Mouse (Mus musculus) cortical plate, adult 2 months (tissue): ENCODE results near the gene Tmem132b.

Experiments used
- CTCF ChIP-seq: fragments of 200-500 bp; IDR thresholded peaks from 2 replicates; pipeline ENCODE4 v1.5.1; 2011; ENCODE audit warnings: mild to moderate bottlenecking, control low read depth, low read length; ENCODE audit not compliant: insufficient read depth; ENCODE audit errors: extremely low read depth
- POLR2A ChIP-seq: fragments of 200-500 bp; IDR thresholded peaks from 2 replicates; pipeline ENCODE4 v1.6.1; 2011; ENCODE audit warnings: mild to moderate bottlenecking, low read length, control low read depth; ENCODE audit not compliant: insufficient read depth; ENCODE audit errors: extremely low read depth

DNA sequence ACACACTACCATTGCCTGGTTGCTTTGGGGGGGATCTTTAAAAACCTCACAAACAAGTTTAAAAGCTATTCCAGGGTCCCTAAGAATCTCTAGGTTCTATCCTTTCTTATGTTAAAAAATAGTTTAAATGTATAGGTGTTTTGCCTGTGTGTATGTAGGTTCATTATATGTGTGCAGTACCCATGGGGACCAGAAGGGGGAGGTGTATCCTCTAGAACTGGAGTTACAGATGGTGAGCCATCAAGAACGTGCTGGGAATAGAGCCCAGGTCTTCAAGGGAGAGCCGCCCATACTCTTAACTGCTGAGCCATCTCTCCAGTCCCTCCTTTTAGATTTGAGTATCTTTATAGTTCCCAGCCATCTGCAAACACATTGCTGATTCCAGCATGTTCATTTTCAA, 13.5 kb downstream of the Tmem132b start:
- TF ChIP-seq POLR2A, result no peak
- TF ChIP-seq CTCF, result no peak
